Mouse (Mus musculus): ENCODE measurements around the gene Upk3b.

The Upk3b gene

GRCm38 (mm10) chr5:136073526-136073925 is 35.2 kb downstream of the Upk3b start:
- DNase-seq (ENCODE audit: low spot score in 2 of 2): no peak

GRCm38 (mm10) chr5:136075076-136075475 is 36.8 kb downstream of the Upk3b start:
- DNase-seq (ENCODE audit: low spot score in 2 of 2): no peak

GRCm38 (mm10) chr5:136076284-136076683 is 38.0 kb downstream of the Upk3b start:
- peak in 1 of 2 experiments; percentile 30 for DNase-seq (ENCODE audit: low spot score in 2 of 2)

- DNase-seq (ENCODE audit: low spot score in 2 of 2): no peak
These were observed 38.8 kb downstream of the Upk3b start for GRCm38 (mm10) chr5:136077001-136077550.

- DNase-seq (ENCODE audit: low spot score in 2 of 2): no peak
These were observed 39.8 kb downstream of the Upk3b start for GRCm38 (mm10) chr5:136078136-136078535.

GRCm38 (mm10) chr5:136082345-136082744 is 44.0 kb downstream of the Upk3b start:
- DNase-seq (ENCODE audit: low spot score in 2 of 2): no peak

- peak; percentile 83 to 93 for DNase-seq (ENCODE audit: low spot score in 2 of 2)
These were observed 45.4 kb downstream of the Upk3b start, which contains the start of gene Rasa4 for GRCm38 (mm10) chr5:136083669-136084107. Rasa4 (plus strand) TSS chr5:136083916.

- no peak for DNase-seq (ENCODE audit: low spot score in 2 of 2)
These were observed 46.0 kb downstream of the Upk3b start for GRCm38 (mm10) chr5:136084144-136084881.

- no peak for DNase-seq (ENCODE audit: low spot score in 2 of 2)
These were observed 46.8 kb downstream of the Upk3b start for GRCm38 (mm10) chr5:136084891-136085651.

GRCm38 (mm10) chr5:136086290-136086689 is 48.0 kb downstream of the Upk3b start:
- no peak for DNase-seq (ENCODE audit: low spot score in 2 of 2)

- no peak for DNase-seq (ENCODE audit: low spot score in 2 of 2)
These were observed 50.7 kb downstream of the Upk3b start for GRCm38 (mm10) chr5:136088821-136089575.

GRCm38 (mm10) chr5:136091927-136092326 is 53.6 kb downstream of the Upk3b start:
- no peak for DNase-seq (ENCODE audit: low spot score in 2 of 2)

GRCm38 (mm10) chr5:136094249-136095010 is 56.1 kb downstream of the Upk3b start:
- DNase-seq (ENCODE audit: low spot score in 2 of 2): peak; percentile 29 to 31

- no peak for DNase-seq (ENCODE audit: low spot score in 2 of 2)
These were observed 56.8 kb downstream of the Upk3b start for GRCm38 (mm10) chr5:136095089-136095488.
